Mouse (Mus musculus) spleen, adult 2 months (tissue): ENCODE results near the gene Dst.

Experiments
- CTCF ChIP-seq: fragments of 200-500 bp; IDR thresholded peaks from 2 replicates; pipeline ENCODE4 v1.5.1; 2011; ENCODE audit warnings: mild to moderate bottlenecking, inconsistent platforms; ENCODE audit not compliant: insufficient read depth, insufficient read length, insufficient replicate concordance; ENCODE audit errors: extremely low read depth
- POLR2A ChIP-seq: fragments of 200-500 bp; IDR thresholded peaks from 2 replicates; pipeline ENCODE4 v1.6.1; 2011; ENCODE audit warnings: low read depth, low read length, inconsistent platforms

GRCm38 (mm10) chr1:34061860-34062259 is 153.8 kb downstream of the Dst start:
- TF ChIP-seq CTCF (no peak), POLR2A (no peak)
